Mouse (Mus musculus) hindbrain, embryonic 16.5 days (tissue): ENCODE measurements at regions not wholly inside any gene's neighbourhood (a gene's known extent, or its start where the extent isn't known, plus 50 kb on each side); places are given as distances from the start of the nearest gene placed in this dataset.

Source experiments
- ATAC-seq: fragments of 200-750 bp; cut with Nextera tagmentation; 2 replicates; pipeline ENCODE4 v1.8.0; 2017; ENCODE audit warnings: moderate TSS enrichment, moderate library complexity
- H3K27ac ChIP-seq: fragments of 300-500 bp; sonication (generic); 2 replicates; pipeline ENCODE4 v1.5.1; 2014; ENCODE audit warnings: low read depth, mild to moderate bottlenecking, control low read depth, low read length, moderate library complexity
- H3K27me3 ChIP-seq: fragments of 300-500 bp; sonication (generic); replicated peaks from 2 replicates; pipeline ENCODE4 v1.6.1; 2014; ENCODE audit warnings: low read length; ENCODE audit not compliant: control insufficient read depth, insufficient read depth
- H3K36me3 ChIP-seq: fragments of 300-500 bp; sonication (generic); 2 replicates; pipeline ENCODE4 v1.6.1; 2014; ENCODE audit warnings: mild to moderate bottlenecking, low read length, moderate library complexity, mixed read lengths; ENCODE audit not compliant: control insufficient read depth, insufficient read depth
- H3K4me1 ChIP-seq: fragments of 300-500 bp; sonication (generic); 2 replicates; pipeline ENCODE4 v1.6.1; 2014; ENCODE audit warnings: low read depth, low read length; ENCODE audit not compliant: control insufficient read depth, insufficient read depth
- H3K4me2 ChIP-seq: fragments of 300-500 bp; sonication (generic); 2 replicates; pipeline ENCODE4 v1.6.1; 2014; ENCODE audit warnings: mild to moderate bottlenecking, low read length, control low read depth, moderate library complexity
- H3K4me3 ChIP-seq: fragments of 300-500 bp; sonication (generic); 2 replicates; pipeline ENCODE4 v1.5.1; 2014; ENCODE audit warnings: mild to moderate bottlenecking, low read length, control low read depth, moderate library complexity
- H3K9ac ChIP-seq: fragments of 300-500 bp; sonication (generic); 2 replicates; pipeline ENCODE4 v1.6.1; 2014; ENCODE audit warnings: low read depth, mild to moderate bottlenecking, control low read depth, low read length, moderate library complexity
- H3K9me3 ChIP-seq: fragments of 300-500 bp; sonication (generic); 2 replicates; pipeline ENCODE4 v1.6.1; 2014; ENCODE audit warnings: mild to moderate bottlenecking, low read length, moderate library complexity; ENCODE audit not compliant: control insufficient read depth
- WGBS: fragments of 180-500 bp; shearing (Covaris S2); extraction: QIAGEN DNeasy Blood & Tissue Kit; methylation state at CpG from one replicate; pipeline ENCODE4 v1.1.7; 2014; 5-methylcytosine and 5-hydroxymethylcytosine counted together

DNA sequence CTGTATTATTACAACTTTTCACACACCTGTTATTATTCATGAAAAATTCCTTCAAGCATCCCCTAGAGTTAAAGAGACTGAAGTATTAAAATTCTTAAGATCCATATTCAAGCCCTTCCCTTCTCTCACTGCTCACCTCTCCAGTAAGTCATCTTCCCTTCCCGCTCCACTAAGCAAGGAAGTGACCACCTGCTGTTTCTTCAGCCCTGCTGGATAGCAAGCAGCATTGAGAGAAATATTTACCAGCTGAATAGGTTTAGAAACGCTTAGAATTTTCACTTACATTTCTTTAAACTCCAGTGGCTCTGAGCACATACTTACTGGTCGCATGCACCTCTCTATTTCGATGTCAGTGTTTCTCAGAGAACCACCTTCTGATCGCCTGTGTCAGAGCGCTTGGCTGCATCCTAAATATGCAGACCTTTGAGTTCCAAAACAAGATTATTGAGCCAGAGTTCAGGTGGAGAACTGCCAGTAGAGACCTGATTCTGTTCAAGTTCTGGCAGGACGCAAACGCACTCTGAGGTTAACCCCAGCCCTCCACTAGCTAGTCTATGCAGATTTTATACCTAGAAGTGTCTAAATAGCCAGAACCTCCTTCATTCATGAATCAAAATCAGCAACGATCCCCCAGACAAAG lies 314.9 kb downstream of the Mllt3 start:
- no peak for ATAC-seq
- 42% methylated on average over 9 of the region's 9 CpGs for WGBS
- Histone ChIP-seq H3K4me1 (0 out of 2 replicates have a peak, but pooled peaks cover 5% of the 10 kb centered on the region), H3K27ac (no peak overlapping the region), H3K36me3 (no peaks in the 10 kb centered on the region), H3K9me3 (no peaks in the 10 kb centered on the region), H3K9ac (no peak overlapping the region), H3K4me3 (no peak overlapping the region), H3K4me2 (no peak overlapping the region), H3K27me3 (no peaks in the 10 kb centered on the region; the same call in 1 of the 2 replicates)

DNA sequence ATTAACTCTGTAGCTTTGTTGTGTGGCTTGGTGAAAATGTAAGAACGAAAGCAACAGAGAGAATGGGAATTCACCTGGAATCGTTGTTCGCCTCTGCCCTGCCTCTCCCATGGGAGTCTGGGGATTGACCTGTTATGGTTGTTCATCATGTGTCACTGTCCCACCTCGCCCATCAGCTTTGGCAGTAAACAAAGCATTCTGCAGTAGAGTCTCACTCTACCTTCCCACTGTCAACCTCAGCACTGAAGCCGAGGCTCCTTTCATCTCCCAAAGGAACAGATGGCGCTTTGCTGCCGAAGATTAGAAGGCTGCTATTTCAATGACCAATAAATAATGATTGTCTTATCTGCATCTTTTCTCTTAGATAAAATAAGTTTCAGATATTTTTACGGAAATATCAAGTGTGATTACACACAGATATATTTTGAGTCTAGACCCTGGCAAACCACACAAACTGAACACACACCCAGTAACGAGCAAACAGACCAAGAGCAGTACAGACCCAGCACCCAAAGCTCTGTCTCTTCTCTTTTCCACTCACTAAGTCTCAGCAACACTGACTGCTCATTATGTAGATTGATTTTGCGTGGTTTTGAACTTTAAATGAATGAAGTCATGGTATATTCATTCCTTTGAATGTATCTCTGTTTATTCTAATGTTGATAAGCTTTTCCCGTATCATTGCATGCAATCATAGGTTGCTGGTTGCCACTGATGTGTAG lies 317.8 kb downstream of the Mllt3 start:
- H3K4me3 ChIP-seq = no peak overlapping the region
- ATAC-seq = no peak
- H3K36me3 ChIP-seq = no peaks in the 10 kb centered on the region
- H3K27ac ChIP-seq = no peak overlapping the region
- 0 out of 2 replicates have a peak, but pooled peaks cover 3% of the 10 kb centered on the region for H3K4me1 ChIP-seq
- WGBS = 56% methylated on average over 11 of the region's 11 CpGs
- no peak overlapping the region for H3K9ac ChIP-seq
- H3K27me3 ChIP-seq = no peaks in the 10 kb centered on the region; the same call in 1 of the 2 replicates
- H3K9me3 ChIP-seq = no peaks in the 10 kb centered on the region
- H3K4me2 ChIP-seq = no peak overlapping the region

DNA sequence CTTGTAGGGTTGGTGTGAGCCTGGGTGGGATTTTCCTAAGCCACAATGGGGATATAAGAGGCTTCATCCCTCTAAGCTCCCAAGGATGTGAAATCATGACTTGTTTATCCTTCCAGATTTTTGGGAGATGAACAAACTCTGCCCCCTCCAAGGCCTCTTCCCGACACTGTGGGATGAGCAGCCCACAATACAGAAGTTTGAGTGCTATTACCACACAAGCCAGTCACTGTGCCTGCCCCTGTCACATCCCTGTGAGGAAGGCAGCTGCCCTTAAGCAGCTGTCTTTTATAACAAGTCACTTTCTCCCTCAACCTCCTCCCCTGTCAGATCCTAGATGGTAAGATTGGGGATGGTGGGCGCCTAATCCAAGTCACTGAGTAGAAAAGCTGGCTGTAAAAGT lies 320.5 kb downstream of the Mllt3 start:
- no peaks in the 10 kb centered on the region for H3K36me3 ChIP-seq
- 87% methylated on average over 2 of the region's 2 CpGs for WGBS
- H3K4me3 ChIP-seq = no peak overlapping the region
- no peak overlapping the region for H3K9ac ChIP-seq
- H3K9me3 ChIP-seq = no peaks in the 10 kb centered on the region
- H3K27me3 ChIP-seq = no peaks in the 10 kb centered on the region; the same call in 1 of the 2 replicates
- H3K4me1 ChIP-seq = 0 out of 2 replicates have a peak, but pooled peaks cover 3% of the 10 kb centered on the region
- H3K27ac ChIP-seq = no peak overlapping the region
- no peak for ATAC-seq
- H3K4me2 ChIP-seq = no peak overlapping the region

DNA sequence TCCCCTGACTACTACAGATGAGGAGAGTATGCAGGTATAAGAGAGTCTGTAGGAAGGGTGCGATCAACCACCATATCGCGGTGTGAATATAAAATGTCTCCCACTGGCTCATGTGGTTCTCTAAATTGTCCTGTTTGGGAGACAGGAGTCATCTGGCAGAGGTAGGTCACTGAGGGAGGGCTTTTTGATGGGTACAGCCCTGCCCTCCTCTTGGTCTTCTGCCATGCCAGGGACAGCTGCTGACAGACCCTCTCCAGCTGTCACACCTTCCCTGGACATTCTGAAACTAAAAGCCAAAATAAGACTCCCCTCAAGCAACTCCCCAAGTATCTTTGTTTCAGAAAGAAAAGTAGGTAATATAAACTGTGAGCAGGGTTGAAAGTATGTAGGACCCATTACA lies 320.9 kb downstream of the Mllt3 start:
- no peak overlapping the region for H3K4me2 ChIP-seq
- H3K27ac ChIP-seq = no peak overlapping the region
- ATAC-seq = no peak
- H3K27me3 ChIP-seq = no peaks in the 10 kb centered on the region; the same call in 1 of the 2 replicates
- H3K9ac ChIP-seq = no peak overlapping the region
- 0 out of 2 replicates have a peak, but pooled peaks cover 3% of the 10 kb centered on the region for H3K4me1 ChIP-seq
- H3K4me3 ChIP-seq = no peak overlapping the region
- no peaks in the 10 kb centered on the region for H3K9me3 ChIP-seq
- 89% methylated on average over 3 of the region's 3 CpGs for WGBS
- H3K36me3 ChIP-seq = no peaks in the 10 kb centered on the region

DNA sequence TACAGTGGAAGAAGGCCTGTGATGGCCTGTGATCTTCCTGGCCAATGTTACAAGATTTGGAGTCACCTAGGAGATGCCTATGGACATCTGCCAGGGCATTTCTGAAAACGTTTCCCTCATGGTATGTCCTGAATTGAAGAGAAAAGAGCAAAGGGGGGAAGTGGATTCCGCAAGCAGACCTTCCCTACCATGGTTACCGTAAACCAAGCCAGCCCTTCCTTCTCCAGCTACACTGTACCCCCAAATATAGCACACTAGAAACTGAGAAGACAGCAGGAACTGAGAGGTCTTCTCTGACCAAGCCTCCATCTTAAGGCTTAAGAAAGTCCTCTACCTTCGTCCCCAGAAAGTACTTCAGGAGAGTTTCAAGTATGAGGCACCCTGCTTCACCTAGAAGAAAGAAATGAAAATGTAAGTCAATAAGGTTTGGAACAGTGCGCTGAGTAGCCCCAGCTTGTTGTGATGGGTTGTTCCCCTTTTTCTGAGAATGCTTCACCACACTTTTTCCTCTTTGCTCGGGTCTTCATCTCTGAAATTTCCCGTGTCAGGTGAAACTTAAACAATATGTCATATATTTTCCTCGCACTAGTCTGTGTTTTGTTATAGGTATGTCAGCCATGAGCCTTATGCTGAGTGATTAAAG lies 321.9 kb downstream of the Mllt3 start:
- Histone ChIP-seq H3K9ac (no peak overlapping the region), H3K27ac (no peak overlapping the region), H3K4me1 (0 out of 2 replicates have a peak, but pooled peaks cover 3% of the 10 kb centered on the region), H3K4me2 (no peak overlapping the region), H3K4me3 (no peak overlapping the region), H3K27me3 (no peaks in the 10 kb centered on the region; the same call in 1 of the 2 replicates), H3K36me3 (no peaks in the 10 kb centered on the region), H3K9me3 (no peaks in the 10 kb centered on the region)
- WGBS = 86% methylated on average over 8 of the region's 8 CpGs
- ATAC-seq = no peak

DNA sequence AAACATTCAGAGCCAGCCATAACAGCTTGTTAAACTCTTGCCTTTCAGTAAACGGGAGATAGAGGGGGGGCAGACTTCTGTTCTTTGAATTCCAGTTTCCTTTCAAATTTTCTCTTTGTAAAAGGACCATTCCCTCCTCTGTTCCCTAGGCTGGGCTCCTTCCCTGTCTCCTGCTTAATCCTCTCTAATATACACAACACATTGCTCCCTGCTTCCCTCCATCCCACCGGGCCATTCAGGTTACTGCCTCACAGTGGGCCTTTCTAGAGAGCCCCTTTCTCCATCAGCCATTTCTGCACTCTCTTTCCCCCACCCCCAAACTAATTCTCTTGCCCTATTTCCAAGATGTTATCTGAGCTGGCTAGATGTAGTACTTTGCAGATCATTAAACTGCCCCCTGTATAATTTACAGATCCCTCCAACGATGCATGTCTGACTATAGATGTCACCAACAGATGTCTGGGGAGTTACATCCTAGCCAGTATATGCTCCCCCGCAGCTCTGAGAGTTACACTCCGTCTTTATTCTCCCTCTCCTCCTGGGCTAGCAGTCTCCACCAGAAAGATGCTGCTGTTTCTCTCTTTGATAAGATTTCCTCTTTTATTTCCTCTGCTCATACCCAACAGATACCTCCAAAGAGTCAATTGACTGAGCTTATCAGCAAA lies 324.1 kb downstream of the Mllt3 start:
- Histone ChIP-seq H3K36me3 (no peaks in the 10 kb centered on the region), H3K4me1 (0 out of 2 replicates have a peak, but pooled peaks cover 3% of the 10 kb centered on the region), H3K4me2 (no peak overlapping the region), H3K27ac (no peak overlapping the region), H3K4me3 (no peak overlapping the region), H3K9me3 (no peaks in the 10 kb centered on the region), H3K9ac (no peak overlapping the region), H3K27me3 (no peaks in the 10 kb centered on the region)
- ATAC-seq = no peak
- WGBS = 13% methylated on average over 5 of the region's 5 CpGs

DNA sequence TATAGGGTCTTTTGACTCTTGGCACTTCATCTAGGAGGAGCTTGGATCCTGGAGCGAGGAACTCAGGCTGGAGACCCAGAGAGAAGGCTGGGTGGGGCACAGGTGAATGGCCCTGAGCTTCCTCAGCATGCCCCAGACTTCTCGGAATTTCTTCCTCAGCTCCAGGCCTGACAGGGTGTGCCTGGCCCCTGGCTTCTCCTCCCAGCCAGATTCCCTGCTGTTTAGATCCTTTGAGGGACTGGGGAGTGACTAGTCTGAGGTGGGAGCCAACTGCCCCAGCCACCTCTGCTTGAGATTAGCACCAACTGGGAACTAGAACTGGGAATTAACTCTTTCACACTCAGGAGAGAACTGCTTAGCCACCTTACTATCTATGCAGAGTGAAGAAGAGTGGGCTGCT lies 325.8 kb downstream of the Mllt3 start:
- Histone ChIP-seq H3K4me3 (no peak overlapping the region), H3K9me3 (no peaks in the 10 kb centered on the region), H3K4me2 (no peak overlapping the region), H3K36me3 (no peaks in the 10 kb centered on the region), H3K27ac (no peak overlapping the region), H3K4me1 (0 out of 2 replicates have a peak, but pooled peaks cover 3% of the 10 kb centered on the region), H3K9ac (no peak overlapping the region), H3K27me3 (no peaks in the 10 kb centered on the region)
- WGBS = 50% methylated on average over 2 of the region's 2 CpGs
- ATAC-seq = no peak

DNA sequence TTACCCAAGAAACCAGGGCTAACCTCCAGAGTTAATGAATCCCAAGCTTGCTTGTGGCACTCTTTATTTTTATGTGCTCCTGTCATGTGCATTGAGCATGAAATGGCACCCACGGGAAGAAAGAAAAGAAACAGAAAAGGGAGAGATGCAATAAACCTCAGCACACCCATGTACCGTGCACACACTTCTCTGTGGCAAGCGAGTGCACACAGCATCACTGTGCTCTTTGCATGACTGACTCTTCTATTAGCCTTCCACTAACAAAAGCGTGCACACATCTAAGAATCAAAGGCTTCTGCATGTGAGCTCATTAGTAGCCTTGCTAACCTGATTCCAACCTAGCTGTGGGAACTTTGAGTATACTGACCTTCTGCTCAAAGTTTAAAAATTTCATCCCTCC lies 330.3 kb downstream of the Mllt3 start:
- ATAC-seq = peak; percentile 56; the same call in 1 of the 2 replicates
- no peaks in the 10 kb centered on the region for H3K27me3 ChIP-seq
- no peak overlapping the region for H3K4me3 ChIP-seq
- H3K27ac ChIP-seq = no peak overlapping the region
- H3K9me3 ChIP-seq = no peaks in the 10 kb centered on the region
- no peaks in the 10 kb centered on the region for H3K36me3 ChIP-seq
- no peak overlapping the region for H3K4me2 ChIP-seq
- 39% methylated on average over 4 of the region's 4 CpGs for WGBS
- H3K4me1 ChIP-seq = no peaks in the 10 kb centered on the region; the same call in 1 of the 2 replicates
- no peak overlapping the region for H3K9ac ChIP-seq
